Mouse (Mus musculus) liver, adult 2 months (tissue): ENCODE results near the gene Micu1.

ENCODE experiments used
- CTCF ChIP-seq: fragments of 200-500 bp; IDR thresholded peaks from 2 replicates; pipeline ENCODE4 v1.5.1; 2011; ENCODE audit warnings: low read depth, low read length, control low read depth
- POLR2A ChIP-seq: fragments of 200-500 bp; IDR thresholded peaks from 2 replicates; pipeline ENCODE4 v1.6.1; 2011; ENCODE audit warnings: low read length, control low read depth; ENCODE audit not compliant: insufficient read depth; ENCODE audit errors: extremely low read depth

DNA sequence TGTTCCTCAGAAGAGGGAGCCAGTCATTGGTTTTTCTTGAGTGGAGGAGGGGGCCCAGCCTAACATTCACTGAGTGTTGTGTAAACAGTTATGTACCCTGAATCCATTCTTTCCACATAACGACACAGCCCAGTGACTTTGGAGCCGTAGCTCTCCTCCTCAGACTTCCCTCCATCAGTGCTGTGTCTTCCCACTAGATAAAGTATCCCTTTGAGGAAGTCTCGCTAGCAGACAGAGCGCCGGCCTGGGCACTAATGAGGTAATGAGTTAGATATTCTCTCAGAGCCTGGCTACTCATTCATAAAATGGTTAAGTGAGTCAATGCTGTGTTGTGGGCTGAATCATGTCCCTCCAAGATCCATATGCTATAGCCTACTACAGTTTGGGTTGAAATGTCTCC lies 89.6 kb downstream of the Micu1 start:
- no peak for TF ChIP-seq POLR2A
- no peak for TF ChIP-seq CTCF
